Mouse (Mus musculus): ENCODE data around the gene Faap100.

DNA sequence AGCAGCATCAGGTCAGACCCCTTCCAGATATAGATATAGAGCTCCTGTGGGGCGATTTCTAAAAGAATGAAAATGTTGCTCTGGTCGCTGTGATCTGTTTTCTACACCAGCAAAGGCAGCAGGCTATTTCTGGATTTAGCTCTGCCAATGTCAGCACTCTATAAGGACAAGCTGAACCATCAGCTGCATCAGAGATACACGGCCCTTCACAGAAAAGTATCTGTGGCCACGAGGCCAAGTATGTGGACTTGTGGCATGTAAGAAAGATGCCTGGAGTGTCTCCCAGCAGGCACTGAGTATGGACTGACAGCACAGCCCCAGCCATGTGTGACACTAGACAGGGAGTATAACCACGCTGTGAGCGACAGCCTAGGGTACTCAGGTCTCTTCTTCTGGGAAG is 8.1 kb upstream of the Faap100 start:
- no peak for TF ChIP-seq TAL1 (IDR thresholded peaks at IDR 0.05; ENCODE audit: low read length)
- TF ChIP-seq GATA1 (IDR thresholded peaks at IDR 0.05; ENCODE audit: low read length): no peak

Measured in erythroblast, embryonic 14.5 days (primary cell).